Mouse (Mus musculus): ENCODE data around the gene Dact1.

The Dact1 gene

DNA sequence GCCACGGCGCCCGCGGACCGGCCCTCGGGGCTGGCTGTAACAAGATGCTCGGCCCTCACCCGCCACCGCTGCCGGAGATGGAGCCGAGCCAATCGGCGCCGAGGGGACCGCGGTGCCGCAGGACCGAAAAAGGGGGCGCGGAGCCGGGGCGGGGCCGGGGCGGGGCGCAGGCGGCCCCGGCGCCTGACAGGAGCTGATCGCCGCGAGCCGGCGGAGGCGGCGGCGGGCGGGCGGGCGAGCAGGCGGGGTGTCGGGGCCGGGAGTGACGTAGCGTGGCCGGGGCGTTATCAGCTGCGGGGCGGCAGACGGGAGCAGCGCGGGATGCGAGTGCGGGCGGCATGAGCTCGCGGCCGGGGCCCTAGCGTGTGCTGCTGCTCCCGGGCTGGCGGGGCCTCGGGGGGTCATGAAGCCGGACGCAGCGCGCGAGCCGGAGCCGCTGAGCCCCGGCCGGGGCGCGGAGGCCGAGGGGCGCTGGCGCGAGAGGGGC, at the start of gene Dact1:
Gene Dact1 (plus strand): TSS at position 304 of the 487 bp plus-strand sequence.
- DNase-seq (ENCODE audit: low spot score): peak; percentile 73

DNA sequence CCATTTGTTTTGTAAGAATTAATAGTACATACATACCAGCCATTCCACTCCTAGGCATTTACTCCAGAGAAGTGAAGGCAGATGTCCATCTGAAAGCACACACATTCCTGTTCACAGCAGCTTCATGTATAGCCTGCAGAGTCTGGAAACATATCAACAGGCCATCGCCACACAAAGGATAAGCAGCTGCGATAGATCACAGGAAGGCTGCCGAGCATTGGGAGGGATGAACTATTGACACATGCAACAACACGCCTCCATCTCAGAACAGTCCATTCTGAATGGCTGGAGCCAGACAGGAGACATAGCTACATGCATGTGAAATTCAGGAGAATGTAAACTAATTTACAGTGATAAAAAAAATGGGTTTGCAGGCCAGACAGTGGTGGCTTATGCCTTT, 45.5 kb upstream of the Dact1 start:
- DNase-seq (ENCODE audit: low spot score): no peak

DNA sequence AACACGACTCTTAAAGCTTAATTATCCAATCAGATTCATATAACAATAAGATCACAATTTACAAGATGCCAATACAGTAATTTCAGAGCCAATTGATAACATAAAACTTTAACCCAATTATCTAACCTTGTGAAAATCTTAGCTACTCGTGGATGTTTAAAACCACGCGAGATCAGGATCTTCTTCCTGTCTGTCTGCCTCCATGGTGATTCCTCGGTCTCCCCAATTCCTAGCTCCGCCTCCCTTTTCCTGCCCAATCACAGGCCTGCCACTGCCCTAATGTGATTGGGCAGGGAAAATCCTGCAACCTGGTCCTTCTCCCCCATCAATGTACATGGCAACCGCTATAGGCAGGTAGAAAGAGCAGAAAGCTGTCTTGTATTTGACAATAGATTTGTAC, 40.3 kb upstream of the Dact1 start:
- DNase-seq (ENCODE audit: low spot score): no peak

DNA sequence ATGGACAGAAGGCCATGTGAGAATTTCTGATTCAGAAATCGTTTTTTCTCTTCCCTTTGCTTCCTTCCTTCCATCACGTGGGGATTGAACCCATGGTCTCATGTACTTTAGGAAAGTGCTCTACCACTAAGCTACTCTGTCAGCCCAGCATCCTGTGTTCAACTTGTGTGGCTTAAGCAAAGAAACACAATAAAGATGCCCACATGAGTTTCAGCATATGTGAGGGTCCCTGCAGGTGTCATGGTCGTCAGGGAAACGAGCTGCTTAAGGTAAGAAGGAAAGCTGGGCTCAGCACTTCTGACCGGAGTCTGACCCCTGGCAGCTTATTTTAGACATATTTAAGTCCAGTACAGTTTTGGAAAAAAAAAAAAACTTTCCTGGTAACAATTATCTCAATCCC, 38.6 kb upstream of the Dact1 start:
- DNase-seq (ENCODE audit: low spot score): no peak

DNA sequence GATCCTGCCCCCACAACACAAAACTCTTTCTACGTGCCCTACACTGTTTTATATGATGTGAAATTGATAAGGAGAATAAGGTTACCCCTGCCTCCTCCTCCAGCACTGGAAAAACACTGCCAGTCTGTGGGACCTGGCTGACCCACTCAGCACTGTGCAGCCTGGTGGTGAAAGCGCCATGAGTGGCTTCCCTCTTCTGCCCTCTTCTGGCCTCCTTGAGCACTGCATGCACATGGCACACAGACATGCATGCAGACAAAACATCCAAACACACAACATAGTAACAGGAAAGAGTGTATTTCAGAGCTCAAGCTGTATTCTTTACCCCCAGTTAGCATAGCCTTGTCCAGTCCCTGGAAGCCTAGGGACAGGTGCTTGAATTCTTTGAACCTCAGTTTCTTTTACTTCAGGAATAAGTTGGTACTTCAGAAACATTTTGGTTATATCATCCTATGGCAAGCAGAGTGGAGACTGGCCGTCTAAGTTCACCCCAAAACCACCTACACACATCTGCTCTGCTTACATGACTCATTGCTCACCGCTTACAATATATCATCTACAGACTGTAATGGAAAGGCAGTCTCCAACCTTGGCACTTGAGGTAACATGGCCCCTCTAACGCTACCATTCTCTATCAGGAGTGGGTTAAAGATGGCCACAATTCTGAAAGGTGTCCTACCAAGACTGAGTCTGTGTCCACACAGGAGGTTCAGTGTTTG, 35.0 kb upstream of the Dact1 start:
- no peak for DNase-seq (ENCODE audit: low spot score)

DNA sequence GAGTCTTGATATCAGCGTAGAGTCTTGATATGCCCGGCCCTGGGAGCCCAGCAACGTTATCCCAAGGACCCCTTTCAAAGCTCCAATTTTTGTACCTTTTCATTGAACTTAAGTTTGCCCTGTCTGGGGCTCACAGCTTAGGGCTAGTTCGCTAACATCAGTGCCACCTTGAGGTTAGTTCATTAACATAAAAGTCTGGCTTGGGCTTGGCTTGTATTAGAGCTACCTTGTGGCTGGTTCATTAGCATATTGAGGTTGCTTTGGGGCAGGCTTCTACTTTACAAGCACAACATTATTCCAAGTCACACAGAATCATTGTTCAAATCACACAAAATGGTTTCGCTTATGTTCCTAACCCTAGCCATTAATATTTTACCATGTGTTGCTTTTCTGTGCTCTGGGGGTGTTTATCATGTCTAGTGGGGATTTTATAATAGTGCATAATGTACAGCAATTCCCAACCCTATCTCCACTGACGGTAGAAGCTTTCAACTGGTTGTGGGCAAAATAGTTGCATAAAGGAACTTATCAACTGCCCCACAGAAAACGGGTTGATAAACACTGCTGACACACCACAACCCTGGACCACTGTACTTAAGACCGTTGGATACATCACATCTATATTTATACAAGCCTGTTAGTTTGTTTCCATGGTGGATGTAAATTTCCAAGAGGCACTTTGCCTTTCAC, 33.6 kb upstream of the Dact1 start:
- no peak for DNase-seq (ENCODE audit: low spot score)

DNA sequence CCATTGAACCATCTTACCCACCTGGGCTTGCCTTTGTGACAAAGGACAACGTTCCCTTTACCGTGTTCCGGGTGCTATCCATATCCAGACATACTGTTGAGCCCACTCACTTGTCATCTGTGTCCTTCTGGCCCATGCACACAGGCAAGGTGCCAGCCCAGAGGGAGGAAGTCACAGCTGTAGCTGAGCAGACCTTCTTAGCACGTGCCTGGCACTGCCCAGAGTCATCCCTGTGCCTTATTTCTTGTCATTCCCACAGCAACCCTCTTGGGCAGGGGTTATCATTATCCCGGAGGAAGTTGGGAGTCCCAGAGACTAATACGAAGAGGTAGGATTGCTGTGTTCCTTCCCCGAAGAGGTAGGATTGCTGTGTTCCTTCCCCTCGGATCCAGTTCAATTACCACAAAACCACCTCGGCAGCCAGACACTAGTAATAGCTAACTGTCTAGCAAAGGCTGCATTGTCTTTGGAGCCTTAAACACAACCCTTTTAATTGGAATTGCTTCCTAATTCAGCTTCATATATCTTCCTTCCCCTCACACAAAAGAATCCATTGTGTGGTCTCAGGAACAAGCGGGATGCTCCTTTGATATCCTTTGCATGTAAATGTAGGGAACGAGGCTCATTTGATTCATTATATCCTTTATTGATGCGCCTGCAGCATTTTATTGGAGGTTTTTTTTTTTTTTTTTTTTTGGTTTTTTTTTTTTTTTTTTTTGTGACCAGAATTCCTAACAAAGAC, 30.0 kb upstream of the Dact1 start:
- DNase-seq (ENCODE audit: low spot score): peak; percentile 48

DNA sequence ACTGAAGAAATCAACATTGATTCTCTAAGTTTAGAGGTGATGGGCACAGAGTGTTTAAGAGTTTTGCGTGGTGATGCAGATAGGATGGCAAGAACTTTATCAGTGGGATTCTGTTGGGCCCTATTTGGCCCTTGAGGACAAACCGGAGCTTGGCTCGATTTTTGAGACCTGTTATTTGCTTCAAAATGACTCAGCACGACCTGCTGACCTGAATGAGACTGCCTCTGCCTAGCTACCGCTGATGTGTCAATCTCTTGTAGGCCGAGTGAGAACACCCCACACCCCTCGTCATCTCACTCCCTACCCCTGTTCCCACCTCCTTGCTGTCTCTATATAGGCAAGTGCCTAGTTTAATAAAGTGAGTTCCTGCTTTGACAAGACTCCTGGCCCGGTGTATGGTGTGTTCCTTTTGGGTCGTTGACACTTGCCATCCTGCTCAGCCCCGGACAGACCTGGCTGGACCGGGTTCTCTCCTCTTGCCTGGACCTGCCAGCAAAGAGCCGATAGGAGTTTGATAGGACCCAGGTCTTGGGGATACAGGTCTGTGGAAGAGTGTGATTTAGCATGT, 28.4 kb upstream of the Dact1 start:
- DNase-seq (ENCODE audit: low spot score): no peak

DNA sequence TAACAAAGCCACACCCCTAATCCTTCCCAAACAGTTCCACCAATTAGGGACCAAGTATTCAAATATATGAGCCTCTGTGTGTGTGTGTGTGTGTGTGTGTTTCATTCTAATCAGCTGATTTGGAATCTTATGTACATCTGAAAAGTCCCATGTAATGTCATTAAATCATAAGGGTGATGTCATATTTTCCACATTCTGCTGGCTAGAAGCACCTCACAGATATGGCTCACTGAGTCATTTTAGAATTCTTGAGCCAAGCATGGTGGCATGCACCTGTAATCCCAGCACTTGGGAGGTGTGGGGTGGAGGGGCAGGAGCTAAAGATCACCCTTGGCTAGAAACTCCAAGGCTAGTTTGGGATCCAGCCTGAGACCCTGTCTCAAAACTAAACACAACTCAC, 24.3 kb upstream of the Dact1 start:
- no peak for DNase-seq (ENCODE audit: low spot score)

DNA sequence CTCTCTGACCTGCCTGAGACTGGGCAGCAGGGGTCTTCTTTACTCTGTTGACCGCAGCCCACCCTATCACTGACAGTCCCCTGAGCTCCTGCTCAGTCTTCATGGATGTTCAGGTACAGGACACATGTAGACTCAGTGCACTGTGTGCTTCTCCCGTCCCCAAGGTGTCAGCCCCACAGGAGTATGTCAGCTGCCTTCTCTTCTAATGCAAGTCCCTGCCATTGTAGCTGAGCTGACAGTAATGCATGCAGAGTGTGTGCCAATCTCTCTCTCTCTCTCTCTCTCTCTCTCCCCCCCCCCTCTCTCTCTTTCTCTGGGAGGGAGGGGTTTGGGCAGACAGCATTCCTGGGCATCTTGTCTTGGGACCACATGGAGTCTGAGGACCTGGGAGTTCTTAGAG, 19.2 kb upstream of the Dact1 start:
- no peak for DNase-seq (ENCODE audit: low spot score)

DNA sequence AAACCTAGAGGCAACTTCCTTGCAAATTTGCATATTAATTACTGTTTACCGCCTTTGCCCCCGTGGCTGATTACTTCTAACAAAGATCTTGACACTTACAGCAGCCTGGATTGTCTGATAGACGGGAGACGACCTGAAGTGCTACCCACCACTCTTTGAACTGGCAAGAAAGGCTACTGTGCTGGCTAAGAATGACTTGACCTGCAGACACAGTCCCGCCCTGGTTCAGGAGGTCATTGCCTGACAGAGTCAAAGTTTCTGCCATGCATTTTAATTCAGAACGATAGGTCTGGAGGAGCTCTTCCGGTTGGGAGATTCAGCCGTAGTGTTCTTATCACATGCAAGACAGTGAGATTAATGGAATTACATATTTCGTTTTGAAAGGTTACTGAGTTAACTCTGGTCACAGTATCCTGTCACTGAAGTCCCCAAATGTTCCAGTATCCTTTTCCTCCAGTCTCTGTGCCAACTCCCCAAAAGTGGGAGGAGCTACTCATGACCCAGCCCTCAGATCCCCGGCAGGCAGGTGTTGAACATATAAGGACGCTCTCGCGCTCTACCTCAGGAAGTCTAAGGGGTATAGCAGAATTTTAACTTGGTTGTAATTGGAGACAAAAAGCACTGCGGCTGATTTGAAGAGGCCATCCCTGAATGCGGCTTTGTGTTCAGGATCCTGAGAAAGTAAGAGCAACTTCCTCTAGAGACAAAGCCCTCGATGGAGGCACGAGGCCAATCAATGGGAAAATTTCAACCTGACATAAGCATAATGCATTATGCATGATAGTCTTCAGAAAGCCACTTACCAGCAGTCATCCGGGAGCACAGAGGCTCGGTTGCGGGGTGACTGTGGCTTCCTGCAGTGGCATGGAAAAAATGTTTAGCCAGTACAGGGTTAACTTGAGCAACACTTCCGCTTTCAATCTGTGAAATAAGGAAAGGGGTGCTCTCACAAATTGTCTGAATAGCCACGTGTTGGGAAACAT, 15.4 kb upstream of the Dact1 start:
- DNase-seq (ENCODE audit: low spot score): no peak

DNA sequence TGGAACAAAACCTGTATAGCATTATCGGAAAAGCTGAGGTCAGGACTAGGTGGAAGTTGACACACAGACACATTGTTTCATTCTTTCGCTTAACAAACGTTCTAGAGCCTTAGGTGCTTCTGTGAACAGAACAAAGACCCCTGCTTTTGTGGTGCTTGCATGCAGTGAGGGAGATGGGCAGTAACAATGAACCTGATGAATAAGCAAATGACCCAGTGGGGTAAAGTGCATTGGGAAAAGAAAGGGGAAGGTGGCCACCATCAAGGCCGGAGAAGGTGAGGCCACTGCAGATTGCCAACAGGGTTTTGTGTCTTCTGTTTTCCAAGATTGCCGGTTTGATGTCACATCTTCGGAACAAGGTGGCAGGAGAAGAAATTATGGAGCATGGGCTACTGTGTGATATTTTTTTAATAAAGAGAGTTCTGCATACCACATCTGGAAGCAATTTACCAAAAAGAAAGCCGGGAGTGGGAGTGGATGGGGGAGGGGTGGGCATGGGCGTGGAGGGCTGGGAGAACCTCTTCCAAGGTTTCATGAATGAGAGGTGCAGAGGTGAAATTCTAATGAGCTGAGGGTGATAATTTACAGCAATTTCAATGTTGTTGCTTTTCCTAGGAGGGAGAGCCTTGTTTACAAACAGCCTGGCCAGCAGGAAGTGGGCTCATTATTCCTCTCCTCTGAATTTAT, 12.7 kb upstream of the Dact1 start:
- DNase-seq (ENCODE audit: low spot score): no peak

DNA sequence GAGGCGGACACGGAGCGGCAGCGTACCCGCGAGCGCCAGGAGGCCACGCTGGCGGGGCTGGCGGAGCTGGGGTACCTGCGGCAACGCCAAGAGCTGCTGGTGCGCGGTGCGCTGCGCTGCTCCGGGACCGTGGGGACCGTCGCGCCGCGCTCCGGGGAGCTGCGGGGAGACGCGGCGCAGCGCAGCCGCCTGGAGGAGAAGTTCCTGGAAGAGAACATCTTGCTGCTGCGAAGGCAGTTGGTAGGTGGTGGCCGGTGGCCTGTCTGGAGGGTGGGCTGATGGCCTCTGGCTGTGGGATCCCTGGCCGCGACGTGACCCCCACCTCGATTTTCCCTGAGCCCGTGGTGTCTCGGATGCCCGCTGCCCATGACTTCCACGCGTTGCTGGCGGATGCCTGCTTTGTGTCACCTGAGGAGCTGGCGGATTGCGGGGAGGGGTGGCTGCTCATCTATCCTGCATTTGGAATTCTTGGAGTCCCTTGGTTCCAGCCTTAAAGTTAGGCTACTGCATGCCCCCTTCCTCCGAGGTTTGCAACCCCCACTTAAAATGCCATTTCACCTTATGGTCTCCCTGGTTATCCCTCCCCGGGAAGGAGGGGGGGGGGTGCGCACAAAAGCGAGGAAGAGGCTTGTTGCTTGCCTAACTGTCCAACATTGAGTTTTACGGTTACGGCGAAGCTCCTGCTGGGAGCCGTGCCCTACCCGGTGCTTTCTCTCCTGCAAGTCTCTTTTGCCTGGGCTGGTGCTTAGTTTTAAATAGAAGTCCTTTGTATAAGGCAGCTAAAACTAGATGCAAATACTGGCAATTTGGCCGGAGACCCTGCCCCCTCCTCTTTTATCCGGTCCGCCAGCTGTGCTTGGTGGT, 616 bp downstream of the Dact1 start:
- DNase-seq (ENCODE audit: low spot score): peak; percentile 50

DNA sequence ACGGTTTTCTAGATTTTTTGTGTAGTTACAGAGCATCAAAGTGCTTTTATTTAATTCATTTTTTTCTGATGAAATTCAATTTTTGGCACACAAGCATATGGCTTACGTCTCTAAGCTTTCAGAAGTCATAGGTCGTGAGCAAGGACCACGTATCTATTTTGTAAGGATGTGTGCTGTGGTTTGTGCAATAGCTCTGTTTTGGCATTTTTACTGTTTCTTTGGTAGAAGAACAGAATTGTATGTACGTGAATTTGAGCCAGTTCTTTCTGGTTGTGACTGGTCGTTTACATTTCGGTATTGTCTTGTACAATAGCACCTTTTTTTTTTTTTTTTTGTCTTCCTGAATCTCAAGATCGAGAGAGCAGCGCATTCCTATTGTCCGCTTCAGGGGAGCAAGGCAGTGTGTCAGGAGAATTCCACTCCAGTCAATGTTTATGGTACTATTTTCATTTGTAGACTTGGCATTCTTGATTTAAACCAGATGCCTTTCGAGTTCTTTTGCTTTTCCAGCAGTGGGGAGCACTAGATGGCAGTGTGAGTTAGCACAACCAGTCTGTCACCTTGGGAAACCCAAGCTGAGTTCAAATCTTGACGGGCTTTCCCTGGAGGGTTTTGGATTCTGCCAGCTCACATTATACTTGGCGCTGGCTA, 1.7 kb downstream of the Dact1 start:
- DNase-seq (ENCODE audit: low spot score): peak; percentile 50

DNA sequence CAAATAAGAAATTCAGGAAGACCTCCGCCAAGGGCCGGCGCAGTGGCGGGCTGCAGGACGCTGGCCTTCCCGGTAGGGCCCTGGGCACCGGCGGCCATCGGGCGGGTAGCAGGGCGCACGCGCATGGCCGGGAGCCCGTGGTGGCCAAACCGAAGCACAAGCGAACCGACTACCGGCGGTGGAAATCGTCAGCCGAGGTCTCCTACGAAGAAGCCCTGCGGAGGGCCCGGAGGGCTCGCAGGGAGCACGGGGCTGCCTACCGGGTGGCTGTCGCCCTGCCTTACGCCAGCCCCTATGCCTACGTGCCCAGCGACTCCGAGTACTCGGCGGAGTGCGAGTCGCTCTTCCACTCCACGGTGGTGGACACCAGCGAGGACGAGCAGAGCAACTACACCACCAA, 8.6 kb downstream of the Dact1 start:
- DNase-seq (ENCODE audit: low spot score): no peak

DNA sequence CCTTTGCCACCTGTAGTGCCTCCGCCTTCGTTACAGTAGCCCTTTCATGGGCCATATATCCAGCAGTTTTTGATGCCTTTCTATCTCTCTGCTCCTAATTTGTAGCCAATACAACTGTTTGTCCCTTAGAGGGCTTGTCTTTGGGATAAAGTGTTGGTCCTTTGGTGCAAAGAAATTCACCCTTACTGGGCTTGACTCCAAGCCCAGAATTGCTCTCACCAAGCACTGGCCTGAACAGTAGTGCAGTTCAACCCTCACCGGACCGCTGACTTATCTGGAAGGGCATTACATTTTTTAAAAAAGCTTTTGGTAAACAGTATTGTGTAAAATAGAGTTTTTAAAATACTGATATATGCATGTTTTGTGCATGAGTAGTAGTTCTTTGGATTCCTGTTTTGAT, 9.9 kb downstream of the Dact1 start:
- DNase-seq (ENCODE audit: low spot score): no peak

DNA sequence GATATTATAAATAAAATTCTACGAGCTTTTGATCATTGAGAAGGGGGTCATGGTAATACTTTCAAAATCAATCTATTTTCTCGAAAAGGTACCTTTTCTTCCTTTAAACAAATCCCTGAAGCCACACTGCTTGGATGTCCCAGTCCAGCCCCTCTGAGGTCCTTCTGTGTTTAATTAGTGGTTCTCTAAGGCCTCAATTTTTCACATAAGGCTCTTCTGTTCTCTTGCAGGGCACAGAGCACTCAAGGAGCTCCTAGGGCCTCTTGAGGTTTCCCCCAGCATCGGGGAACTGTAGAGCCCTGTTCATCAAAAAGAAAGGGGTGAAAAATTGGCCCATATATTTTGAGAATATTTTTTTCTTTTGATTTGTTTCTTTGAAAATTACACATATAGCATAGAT, 23.0 kb downstream of the Dact1 start:
- no peak for DNase-seq (ENCODE audit: low spot score)

DNA sequence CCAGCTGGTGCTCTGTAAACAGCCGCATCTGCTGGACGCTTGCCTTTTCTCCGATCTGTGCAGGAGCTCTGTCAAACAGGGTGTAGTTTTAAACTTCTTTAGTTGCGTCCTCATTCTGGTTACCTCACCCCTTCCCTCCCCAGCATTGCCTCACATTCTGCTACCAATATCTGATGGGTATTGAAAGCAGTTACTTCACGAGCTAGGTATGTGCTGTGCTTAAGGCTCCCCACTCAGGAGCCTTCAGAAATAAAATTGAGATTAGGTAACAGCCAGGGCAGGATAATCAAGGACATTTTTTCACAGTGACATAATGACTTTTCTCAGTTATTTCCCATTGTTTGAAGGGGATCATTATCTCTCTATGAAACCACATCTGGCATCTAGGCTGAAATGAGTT, 23.9 kb downstream of the Dact1 start:
- no peak for DNase-seq (ENCODE audit: low spot score)

DNA sequence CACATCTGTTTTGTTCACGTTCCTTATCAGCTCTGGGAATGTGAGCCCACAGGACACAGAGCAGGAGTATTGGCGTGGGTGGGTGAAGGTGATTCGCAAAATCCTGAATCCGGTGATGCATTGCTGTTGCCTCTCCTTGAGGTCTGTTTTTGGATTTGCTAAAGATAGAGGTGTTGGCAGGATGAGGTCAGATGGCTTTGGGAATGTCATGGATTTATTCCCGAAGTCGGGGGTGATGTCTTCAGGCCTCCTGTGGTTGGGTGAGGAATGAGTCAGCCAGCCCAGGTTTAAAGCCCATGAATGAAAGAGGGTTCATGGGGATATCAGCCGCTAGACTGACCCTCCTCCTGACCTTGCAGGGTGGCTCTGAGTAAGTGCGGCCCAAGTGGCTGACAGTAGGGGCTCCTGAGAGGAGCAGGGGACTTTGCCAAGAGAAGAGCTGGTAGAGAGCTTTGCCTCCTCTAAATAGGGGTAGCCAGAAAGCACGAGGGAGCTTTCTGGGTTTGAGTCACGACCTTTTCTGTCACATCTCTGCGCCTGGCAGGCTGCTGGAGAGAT, 27.4 kb downstream of the Dact1 start:
- no peak for DNase-seq (ENCODE audit: low spot score)

All from testis, postnatal 10 days (tissue).